Mouse (Mus musculus): ENCODE data around the gene Gm7861. TPM values are rescaled to one million over a fixed set of nuclear protein-coding genes. Genes with fewer than 3 reads are reported as not detected.
"Not testable (repeated sequence)": the region's sequence is repeated elsewhere in the genome, so short reads cannot be mapped to it uniquely, and the experiment has no call there.

The Gm7861 gene
- polyA plus RNA-seq (2015; fragmentation: Nextera tagmentation; extraction: Ambion mirVana) = not detected in 2 replicates

DNA sequence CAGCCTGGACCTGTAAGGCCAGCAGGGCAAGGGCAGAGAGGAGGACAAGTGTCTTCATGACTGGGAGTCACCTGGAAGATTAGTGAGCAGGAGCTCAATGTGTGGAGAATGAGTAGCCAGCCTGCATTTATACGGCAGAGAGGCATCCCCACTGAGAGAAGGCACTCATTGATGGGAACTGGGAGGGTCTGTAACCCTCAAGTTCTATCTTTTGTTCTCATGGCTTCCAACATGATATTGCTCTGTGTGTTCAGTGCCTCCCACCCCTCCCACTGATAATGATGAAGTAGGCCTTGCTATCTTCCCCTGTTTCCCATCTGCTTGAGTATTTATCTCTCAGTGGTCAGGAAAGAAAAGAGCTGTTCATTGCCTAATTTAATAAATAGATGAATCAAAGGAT, at the start of gene Gm7861:
Gene Gm7861, minus strand, starts transcription at position 101 of the 400 bp plus-strand sequence.
- not testable (repeated sequence) for H3K4me1 ChIP-seq; H3K4me3 ChIP-seq; H3K4me2 ChIP-seq; H3K27me3 ChIP-seq (replicated peaks); H3K27ac ChIP-seq; H3K9me3 ChIP-seq; ATAC-seq (replicated peaks); H3K9ac ChIP-seq; H3K36me3 ChIP-seq (replicated peaks)
- no CpG with 5 or more reads among the region's 1 CpGs for WGBS

DNA sequence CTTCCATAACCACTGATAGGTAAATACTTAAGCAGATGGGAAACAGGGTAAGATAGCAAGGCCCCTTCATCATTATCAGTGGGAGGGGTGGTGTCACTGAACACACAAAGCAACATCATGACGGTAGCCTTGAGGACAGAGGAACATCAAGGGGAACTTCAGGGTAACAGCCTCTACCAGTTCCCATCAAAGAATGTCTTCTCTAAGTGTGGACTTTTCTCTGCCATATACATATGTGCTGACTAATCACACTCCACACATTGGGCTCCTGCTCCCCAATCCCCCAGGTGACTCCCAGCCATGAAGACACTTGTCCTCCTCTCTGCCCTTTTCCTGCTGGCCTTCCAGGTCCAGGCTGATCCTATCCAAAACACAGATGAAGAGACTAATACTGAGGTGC, 23.6 kb upstream of the Gm7861 start, which contains the start of gene Defa26:
Gene Defa26, plus strand, starts transcription at position 301 of the 400 bp plus-strand sequence.
- H3K9ac ChIP-seq; H3K4me2 ChIP-seq; ATAC-seq (replicated peaks); H3K36me3 ChIP-seq (replicated peaks); H3K4me1 ChIP-seq; H3K27ac ChIP-seq; H3K4me3 ChIP-seq; H3K9me3 ChIP-seq; H3K27me3 ChIP-seq (replicated peaks): not testable (repeated sequence)
- 100% methylated on average over 1 of the region's 1 CpGs for WGBS

- not testable (repeated sequence) for H3K27me3 ChIP-seq (replicated peaks); H3K9ac ChIP-seq; H3K27ac ChIP-seq; H3K9me3 ChIP-seq; H3K4me3 ChIP-seq; H3K4me1 ChIP-seq; H3K36me3 ChIP-seq (replicated peaks); ATAC-seq (replicated peaks); H3K4me2 ChIP-seq
- no CpG with 5 or more reads among the region's 1 CpGs for WGBS
Observed at GRCm38 (mm10) chr8:21582706-21583105, 11.6 kb downstream of the Gm7861 start, which contains the start of gene Defa28. Gene Defa28, plus strand, starts transcription at chr8:21583006.

DNA sequence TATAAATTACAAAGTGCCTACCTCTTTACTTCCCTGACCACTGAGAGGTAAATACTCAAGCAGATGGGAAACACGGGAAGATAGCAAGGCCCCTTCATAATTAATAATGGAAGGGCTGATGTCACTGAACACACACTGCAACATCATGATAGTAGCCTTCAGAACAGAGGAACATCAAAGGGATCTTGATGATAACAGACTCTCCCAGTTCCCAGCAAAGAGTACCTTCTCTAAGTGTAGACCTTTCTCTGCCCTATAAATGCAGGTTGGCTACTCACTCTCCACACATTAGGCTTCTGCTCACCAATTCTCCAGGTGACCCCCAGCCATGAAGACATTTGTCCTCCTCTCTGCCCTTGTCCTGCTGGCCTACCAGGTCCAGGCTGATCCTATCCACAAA, 29.2 kb downstream of the Gm7861 start, which contains the start of gene Defa37:
Gene Defa37, plus strand, starts transcription at position 301 of the 400 bp plus-strand sequence.
- not testable (repeated sequence) for H3K27ac ChIP-seq; H3K4me3 ChIP-seq; H3K9ac ChIP-seq; ATAC-seq (replicated peaks); H3K4me2 ChIP-seq; H3K4me1 ChIP-seq; H3K27me3 ChIP-seq (replicated peaks); H3K9me3 ChIP-seq; H3K36me3 ChIP-seq (replicated peaks)
- no CpG with 5 or more reads among the region's 1 CpGs for WGBS

Other genes with a start within 250 kb of the Gm7861 start
- not detected in 2 replicates for gene Defa2, start 216.0 kb downstream of the Gm7861 start, polyA plus RNA-seq (2015; fragmentation: Nextera tagmentation; extraction: Ambion mirVana)
- not detected in 2 replicates for gene Defa33, start 202.7 kb downstream of the Gm7861 start, polyA plus RNA-seq (2015; fragmentation: Nextera tagmentation; extraction: Ambion mirVana)
- gene Defa36, start 167.1 kb downstream of the Gm7861 start, polyA plus RNA-seq (2015; fragmentation: Nextera tagmentation; extraction: Ambion mirVana) = not detected in 2 replicates
- gene Gm7849, start 137.9 kb downstream of the Gm7861 start, polyA plus RNA-seq (2015; fragmentation: Nextera tagmentation; extraction: Ambion mirVana) = not detected in 2 replicates
- not detected in 2 replicates for gene Defa20, start 85.2 kb downstream of the Gm7861 start, polyA plus RNA-seq (2015; fragmentation: Nextera tagmentation; extraction: Ambion mirVana)
- gene Defa32, start 65.5 kb downstream of the Gm7861 start, polyA plus RNA-seq (2015; fragmentation: Nextera tagmentation; extraction: Ambion mirVana) = not detected in 2 replicates
- not detected in 2 replicates for gene Defa37, start 29.1 kb downstream of the Gm7861 start, polyA plus RNA-seq (2015; fragmentation: Nextera tagmentation; extraction: Ambion mirVana)
- not detected in 2 replicates for gene Defa28, start 11.5 kb downstream of the Gm7861 start, polyA plus RNA-seq (2015; fragmentation: Nextera tagmentation; extraction: Ambion mirVana)
- gene Defa26, start 23.7 kb upstream of the Gm7861 start, polyA plus RNA-seq (2015; fragmentation: Nextera tagmentation; extraction: Ambion mirVana) = not detected in 2 replicates
- gene Defa17, start 61.3 kb upstream of the Gm7861 start, polyA plus RNA-seq (2015; fragmentation: Nextera tagmentation; extraction: Ambion mirVana) = not detected in 2 replicates
- not detected in 2 replicates for gene Defa34, start 71.3 kb upstream of the Gm7861 start, polyA plus RNA-seq (2015; fragmentation: Nextera tagmentation; extraction: Ambion mirVana)
- gene AY761184, start 109.1 kb upstream of the Gm7861 start, polyA plus RNA-seq (2015; fragmentation: Nextera tagmentation; extraction: Ambion mirVana) = not detected in 2 replicates
- gene Defa24, start 140.0 kb upstream of the Gm7861 start, polyA plus RNA-seq (2015; fragmentation: Nextera tagmentation; extraction: Ambion mirVana) = not detected in 2 replicates
- gene Defb50, start 229.0 kb upstream of the Gm7861 start, polyA plus RNA-seq (2015; fragmentation: Nextera tagmentation; extraction: Ambion mirVana) = not detected in 2 replicates
- not detected in 2 replicates for gene Defb2, start 245.4 kb upstream of the Gm7861 start, polyA plus RNA-seq (2015; fragmentation: Nextera tagmentation; extraction: Ambion mirVana)